Mouse (Mus musculus) frontal cortex, postnatal 14 days (tissue): ENCODE data around the gene Hsph1.
A peak's percentile ranks its signal among the peaks of the same experiment; 100 is the strongest.

Experiments
- DNase-seq, 2 experiments: peaks; one replicate each; pipeline ENCODE4 v3.0.0; 2022; ENCODE audit warnings: low spot score in 2 of 2

The Hsph1 gene

DNA sequence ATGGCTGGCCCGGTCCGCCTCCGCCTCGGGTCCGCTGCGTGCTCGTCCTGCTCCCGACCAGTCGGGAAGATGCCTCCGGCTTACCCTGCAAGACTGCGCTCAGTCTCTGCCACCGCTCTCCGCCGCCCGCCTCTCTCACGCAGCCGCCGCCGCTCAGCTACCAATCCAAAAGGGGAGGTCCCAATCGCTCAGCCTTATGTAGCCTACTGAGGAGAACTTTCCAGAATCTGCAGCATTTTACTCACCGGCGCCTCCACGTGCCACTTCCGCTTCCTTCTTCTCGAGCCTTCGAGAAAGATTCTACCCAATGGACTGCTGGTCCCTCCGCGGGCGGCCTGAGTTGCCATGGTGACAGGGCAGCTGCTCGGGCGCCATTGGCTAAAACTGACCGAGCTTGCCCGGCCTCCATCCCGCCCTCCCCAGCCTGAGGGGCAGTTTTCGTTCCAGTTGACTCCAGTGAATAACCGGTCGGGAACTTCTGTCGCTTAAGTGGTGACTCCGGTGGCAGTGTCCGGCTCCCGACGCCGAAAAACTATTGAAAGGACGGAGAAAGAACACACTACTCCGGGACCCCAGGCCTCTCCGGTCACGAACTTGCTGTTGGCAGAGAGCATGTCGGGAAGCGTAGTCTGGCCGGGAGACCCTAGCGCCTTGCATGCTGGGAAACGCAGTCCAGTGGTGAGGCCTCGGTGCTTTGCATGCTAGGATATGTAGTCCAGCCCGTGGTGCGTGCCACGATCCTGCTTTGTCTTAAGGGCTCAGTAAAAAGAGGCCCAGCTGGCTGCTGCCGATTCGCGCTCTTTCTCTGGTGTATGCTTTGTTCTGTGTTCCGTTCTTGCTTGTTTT lies at the start of gene Hsph1:
TSS of gene Hsph1 (minus strand) at position 302 of the 846 bp plus-strand sequence.
- DNase-seq, result peak; percentile 98

DNA sequence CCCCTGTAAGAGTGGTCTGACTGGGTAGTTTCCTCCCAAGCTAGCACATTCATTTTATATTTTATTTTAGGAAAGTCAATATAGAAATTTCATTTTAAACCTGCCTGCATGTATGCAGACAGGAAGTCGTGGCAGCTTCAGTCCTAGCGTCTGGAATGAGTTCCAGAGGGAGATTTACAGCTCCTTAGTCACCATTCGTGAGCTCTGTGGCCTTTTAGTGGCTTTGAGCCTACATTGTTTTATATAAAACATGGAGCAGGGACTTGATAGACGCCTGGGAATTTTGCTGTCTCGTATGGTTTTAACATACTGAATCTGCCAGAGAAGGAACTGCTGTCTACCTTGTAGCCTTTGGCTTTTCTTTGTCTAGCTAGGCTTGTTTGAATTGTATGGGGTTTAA lies 44.8 kb upstream of the Hsph1 start:
- no peak for DNase-seq

DNA sequence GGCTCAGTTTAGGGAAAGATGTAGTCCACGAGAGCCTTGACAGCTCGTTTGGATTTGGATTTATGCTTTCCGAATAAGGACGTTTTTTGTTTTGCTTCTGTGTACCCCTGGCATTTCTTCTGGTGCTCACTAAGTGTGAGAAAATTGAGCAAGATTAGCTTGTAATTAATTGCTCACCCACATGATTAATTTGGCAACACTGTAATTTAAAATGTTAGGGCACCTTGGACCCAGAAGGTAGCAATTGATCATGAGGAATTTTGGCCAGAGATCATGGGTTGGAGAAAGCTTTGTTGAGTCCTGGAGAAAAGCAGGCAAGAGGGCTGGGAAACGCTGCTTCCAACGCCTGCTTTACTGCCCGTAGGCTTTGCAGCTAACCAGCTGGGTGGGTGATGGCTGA lies 43.7 kb upstream of the Hsph1 start:
- DNase-seq, result no peak

DNA sequence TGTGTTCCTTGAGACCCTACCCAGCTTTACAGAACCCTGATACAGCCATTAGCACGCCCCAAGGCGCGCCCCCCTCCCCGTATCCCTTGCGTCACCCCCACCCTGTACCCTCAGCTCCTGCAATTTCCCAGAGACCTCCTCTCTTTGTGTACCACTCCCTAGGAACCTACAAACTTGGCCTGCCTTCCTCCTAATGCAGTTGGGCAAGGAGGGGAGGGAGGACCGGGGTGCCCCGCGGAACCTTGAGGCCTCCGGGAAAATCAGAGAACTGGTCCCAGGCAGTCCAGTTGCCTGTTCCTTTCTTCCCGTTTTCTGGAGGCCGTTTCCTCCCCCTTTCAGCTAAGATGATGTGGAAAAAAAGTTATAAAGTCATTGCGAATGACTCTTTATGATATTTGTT lies 43.2 kb upstream of the Hsph1 start:
- no peak for DNase-seq

DNA sequence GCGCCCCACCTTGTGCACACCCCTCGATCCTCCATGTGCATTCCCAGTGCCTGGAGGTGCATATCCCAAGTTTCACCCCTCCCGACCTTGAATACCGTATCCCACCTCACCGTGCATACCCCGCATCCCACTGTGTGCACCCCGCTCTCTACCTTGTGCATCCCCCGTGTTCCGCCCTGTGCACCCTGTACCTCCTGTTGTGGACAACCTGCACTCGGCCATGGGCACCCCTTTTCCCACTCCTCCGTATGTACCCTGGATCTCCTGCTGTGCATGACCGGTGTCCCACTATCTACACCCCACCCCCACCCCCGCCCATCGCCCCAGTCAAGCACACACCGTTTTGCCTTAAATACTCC lies 42.8 kb upstream of the Hsph1 start:
- DNase-seq, result no peak

DNA sequence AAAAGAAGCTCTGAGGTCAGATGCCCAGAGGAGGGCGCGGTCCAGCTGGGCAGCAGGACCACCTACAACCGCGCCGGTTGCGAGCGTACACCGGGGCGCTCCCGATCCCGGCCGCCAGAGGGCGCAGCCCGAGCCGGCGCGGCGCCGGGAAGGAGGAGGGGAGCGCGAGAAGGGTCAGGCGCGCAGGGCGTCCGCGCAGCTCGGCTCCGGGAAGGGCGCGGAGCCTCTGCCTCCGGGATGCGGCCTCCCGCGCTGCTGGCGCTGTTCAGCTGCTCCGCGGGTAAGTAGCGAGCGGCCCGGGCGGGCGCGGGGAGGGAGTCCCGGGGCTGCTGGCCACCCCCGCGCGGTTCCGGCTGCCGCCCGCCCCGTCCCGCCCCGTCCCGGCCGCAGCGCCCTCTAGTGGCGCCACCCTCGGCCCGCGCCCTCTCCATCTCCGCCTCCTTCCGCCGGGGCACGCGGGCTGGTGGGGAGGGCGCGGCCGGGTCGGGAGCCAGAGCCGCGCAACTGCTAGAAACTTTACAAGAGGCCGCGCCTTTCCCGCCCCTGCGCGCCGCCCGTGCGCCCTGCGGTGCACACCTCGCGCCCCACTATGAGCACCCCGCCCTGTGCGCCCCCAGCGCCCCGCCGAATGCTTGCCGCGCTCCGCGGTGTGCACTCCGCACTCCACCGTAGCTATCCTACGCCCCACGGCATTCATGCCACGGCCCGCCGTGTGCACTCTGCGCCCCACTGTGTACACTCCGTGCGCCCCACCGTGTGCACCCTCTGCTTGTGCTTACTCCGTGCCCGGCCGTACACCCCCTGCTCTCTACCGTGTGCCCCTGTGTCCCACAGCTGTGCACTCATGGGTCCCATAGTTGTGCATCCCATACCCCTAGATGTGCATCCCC lies 42.2 kb upstream of the Hsph1 start, which contains the start of gene B3glct:
TSS of gene B3glct (plus strand) at position 131 of the 890 bp plus-strand sequence.
- peak; percentile 26 to 67 for DNase-seq

DNA sequence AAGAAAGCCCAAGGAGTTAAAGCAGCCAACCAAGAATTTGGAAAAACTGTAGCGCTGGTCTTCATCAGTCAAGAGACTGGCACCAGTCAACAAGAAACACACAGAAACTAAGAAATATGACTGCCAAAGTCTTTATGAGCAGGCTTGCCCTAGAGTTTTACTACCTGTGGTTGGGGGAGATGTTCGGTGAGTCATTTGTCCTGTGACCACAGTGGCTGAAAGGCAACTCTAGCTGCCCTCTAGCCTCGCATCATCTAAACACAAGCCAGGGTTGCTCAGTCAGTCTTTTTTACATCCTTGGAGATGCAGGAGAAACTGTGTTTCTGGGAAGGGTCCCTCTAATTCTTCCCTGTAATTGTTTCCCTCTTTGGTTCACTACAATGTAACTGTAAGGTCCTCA lies 41.0 kb upstream of the Hsph1 start:
- no peak for DNase-seq

DNA sequence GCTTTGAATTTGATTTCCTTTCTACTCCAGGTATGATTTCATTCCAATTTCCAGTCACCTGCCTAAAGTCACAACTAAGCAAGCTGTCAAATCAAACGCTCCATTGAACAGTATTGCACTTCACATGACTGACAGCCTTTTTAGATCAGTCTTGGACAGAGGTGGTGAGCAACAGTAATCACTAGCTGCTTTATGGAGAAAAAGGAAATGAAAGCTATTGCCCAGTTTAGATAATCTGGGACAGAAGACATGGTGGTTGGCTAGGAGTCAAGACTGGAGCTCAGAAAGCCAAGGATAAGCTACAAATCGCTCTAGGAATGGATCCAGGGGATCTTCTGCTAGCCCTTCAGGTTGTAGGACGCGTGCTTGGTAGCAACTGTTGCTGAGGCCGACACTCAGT lies 27.2 kb upstream of the Hsph1 start:
- DNase-seq, result no peak

DNA sequence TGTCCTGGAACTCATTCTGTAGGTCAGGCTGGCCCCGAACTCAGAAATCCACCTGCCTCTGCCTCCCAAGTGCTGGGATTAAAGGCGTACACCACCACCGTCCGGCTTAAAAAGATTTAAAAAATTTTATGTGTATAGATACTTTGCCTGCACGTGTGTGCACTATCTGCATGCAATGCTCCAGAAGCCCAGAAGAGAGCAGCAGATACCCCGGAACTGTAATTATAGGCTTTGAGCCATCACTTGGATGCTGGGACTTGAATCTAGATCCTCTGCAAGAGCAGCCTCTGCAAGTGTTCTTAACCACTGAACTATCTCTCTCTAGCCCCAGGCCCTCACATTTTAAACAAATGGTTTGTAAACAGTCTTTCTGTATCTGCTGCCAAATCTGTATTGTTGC lies 26.8 kb upstream of the Hsph1 start:
- DNase-seq, result no peak

DNA sequence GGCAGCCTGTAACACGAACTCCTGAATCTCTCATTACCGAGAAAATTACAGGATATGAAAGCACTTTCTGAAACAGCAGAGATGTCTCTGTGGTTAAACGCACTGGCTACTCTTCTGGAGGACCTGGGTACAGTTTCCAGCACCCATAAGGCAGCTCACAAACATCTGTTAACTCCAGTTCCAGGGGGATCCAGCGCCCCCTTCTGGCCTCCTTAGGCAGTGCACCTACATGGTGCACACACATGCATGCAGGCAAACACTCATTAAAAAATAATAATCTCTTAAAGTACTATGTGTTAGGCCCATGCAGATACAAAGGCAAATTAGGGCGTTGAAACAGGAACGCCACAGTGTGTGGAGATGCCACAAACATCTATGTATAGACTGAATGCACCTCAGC lies 25.3 kb upstream of the Hsph1 start:
- DNase-seq, result no peak

DNA sequence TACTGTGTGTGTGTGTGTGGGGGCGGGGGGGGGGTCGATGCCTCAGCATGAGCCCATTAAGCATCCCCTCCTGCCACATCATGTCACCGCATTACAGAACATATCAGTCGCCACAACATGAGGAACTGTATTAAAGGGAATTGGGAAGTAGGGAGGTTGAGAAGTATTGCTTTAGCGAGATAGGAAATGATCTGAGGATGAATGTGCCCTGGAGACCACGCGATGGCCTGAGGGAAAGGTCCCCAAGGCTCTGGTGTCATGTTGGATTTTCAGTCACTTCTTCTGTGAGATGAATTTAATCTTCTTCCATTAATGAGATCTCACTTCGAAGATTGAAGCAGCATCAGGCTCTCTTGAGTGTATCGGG lies 23.2 kb upstream of the Hsph1 start:
- DNase-seq, result no peak

DNA sequence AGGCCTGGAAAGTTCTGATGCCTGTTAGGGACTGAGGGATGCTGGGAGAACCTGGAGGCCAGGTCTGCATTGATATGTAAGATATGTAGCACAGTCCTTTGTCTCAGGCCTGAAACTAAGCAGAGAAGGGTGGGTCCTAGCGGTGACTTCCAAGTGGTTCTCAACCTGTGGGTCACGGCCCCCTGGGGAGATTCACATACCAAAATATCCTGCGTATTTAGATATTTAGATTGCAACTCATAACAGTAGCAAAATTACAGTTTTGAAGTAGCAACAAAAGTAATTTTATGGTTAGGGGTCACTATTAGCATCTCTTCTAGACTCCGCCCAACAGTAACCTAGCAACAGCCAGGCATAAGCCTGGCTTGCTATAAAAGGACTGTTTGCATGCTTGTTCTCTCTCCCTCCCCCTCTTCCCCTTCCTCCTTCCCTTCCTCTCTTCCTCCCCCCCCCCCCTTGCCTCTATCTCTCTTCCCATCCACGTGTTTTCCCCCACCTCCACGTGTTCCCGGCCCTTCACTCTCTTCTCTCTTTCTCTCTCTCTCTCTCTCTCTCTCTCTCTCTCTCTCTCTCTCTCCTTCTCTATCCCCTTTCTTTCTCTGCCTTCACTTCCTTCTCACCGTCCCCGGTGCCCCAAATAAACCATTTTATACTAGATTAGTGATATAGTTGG lies 22.7 kb upstream of the Hsph1 start:
- no peak for DNase-seq

DNA sequence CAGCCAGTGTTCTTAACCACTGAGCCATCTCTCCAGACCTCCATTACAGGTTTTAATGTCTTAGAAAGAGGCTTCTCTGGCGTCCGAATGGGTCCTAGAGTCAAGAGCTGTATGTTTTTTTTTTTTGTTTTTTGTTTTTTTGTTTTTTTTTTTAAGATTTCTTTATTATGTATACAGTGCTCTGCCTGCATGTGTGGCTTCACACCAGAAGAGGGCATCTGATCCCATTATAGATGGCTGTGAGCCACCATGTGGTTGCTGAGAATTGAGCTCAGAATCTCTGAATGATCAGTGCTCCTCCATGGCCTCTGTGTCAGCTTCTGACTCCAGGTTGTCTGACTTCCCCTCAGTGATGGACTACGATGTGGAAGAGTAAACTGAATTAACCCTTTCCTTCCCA lies 21.8 kb upstream of the Hsph1 start:
- no peak for DNase-seq

DNA sequence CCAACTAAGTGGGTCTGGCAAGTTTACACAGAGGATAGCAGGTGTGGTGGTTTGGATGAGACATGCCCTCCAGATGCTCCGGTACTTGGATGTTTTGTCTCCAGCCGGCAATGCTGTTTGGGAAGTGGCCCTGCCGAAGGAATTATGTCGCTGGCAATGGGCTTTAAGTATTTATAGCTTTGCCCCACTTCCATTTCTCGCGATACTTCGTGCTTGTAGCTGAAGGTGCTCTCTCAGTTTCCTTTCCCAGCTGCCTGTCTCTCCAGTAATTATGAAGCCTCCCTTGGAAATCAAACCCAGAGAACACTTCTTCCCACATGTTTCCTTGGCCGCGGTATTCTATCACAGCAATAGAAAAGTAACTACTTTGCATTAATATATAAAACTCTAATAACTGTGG lies 19.5 kb upstream of the Hsph1 start:
- no peak for DNase-seq

DNA sequence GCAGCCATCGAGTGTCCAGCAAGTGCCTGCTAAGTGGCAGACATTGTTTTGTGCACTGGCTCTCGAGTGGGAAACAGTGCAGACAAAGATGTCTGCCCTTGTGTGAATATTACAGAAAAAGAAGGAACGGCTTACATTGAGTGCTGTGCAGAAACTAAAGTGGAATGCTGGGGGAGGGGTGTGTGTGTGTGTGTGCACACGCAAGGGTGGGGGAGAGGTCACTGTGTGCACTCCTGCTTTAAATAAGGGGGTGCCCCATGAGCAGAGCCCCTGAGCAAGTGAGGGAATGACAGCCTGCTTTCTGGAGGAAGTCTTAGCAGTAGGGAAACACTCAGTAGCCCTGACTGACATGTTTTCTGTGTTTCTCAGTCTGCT lies 14.0 kb upstream of the Hsph1 start:
- no peak for DNase-seq

DNA sequence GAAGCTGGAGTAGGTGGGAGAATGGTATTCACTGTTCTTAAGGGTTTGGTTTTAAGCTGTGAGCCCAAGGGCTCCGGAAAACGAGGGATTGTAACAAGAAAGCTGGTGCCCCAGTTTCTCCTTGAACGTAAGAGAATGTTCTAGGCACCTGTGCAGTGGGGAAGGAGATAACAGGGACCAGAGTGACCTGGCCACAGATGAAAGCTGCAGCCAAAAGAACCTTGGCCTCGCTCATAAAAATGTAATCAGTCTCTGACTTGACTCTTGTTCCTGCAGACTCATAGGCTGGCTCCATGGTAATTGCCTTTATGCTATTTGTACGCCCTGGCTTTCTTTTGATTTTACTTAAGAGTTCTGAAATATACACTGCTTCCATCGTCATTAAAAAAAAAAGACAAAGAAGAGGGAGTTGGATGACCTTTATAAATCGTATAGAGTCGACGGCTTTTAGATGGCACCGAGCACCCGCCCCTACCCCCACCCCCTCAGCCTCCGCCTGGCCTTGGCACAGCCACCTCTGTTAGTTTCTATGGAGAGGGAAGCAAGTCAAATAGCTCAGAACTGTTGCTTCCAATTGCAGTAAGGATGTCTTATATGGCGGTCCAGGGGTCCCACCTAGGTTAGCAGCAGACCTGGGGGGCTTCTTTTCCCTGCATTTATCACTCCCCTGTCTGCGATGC lies 13.5 kb upstream of the Hsph1 start:
- DNase-seq, result no peak

DNA sequence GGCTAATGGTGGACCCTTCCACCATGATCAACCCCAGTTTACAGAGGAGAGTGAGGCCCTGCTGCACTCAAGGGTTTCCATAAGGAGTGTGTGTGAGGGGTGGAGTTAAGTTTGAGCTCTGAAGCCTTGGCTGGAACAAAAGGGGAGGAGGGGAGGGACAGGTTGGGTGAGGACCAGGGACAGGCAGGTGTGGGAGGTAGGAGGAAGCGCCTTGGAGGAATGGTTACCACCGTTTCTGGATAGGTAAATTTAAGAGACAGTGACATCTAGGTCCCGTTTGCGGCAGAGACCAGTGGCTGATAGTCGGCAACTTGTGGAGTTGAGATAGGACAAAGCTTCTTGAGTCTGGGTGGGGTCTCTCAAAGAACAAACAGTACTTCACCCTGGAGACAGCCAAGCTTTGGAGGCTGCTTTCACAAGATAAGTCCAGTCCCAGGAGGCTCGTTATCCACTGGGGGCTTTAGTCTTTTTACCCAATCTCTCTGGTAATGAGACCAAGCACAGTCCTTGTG lies 12.8 kb upstream of the Hsph1 start:
- no peak for DNase-seq

DNA sequence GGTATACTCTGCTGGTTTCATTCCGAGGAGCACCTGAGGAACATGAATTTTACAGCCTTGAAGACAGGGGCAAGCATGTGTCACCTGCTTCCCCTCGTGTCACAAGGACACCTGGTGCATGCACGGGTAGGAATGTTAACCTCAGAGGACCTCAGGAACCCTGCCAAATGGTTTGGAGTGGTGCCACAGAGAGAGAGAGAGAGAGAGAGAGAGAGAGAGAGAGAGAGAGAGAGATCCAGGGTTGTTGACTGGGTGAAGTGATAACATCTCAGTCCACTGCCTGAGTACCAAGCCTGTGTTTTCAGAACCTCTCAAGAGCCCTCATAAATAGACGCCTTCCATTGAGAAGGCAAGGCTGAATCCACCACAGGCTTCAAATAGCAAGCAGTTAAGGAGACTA lies 12.0 kb upstream of the Hsph1 start:
- DNase-seq, result no peak

DNA sequence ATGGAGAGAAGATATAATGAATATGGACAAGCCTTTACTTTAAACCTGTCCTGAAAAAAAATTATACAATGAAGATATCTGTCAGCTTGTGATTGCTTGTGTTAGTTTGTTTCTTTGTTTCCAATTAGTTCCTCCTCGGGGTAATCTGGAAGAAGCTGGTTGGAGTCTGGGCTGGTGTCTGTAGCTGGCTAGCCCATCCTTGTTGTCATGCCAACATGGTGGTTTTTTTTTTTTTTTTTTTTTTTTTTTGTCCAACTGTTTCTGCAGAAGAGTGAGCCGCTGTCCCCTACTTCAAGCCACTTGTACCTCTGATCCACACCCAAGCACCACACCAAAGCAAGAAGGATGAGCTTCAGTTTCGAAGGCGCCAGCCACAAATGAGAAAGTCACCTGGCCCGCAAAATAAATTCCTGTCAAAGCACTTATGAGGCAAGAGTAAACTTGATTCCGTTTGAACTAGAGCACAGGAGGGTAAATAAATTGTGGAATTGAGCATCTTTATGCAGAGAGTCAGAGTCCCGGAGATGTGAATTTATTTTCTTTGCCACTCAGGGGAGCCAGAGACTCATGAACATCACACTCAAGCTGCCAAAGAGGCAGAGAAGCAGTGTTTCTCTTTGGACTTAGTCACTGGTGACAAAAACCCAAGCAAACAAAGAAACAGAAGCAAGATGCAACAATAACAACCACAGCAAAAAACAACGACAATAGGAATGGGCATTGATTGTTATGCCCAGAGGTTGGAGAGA lies 11.4 kb upstream of the Hsph1 start:
- DNase-seq, result no peak

DNA sequence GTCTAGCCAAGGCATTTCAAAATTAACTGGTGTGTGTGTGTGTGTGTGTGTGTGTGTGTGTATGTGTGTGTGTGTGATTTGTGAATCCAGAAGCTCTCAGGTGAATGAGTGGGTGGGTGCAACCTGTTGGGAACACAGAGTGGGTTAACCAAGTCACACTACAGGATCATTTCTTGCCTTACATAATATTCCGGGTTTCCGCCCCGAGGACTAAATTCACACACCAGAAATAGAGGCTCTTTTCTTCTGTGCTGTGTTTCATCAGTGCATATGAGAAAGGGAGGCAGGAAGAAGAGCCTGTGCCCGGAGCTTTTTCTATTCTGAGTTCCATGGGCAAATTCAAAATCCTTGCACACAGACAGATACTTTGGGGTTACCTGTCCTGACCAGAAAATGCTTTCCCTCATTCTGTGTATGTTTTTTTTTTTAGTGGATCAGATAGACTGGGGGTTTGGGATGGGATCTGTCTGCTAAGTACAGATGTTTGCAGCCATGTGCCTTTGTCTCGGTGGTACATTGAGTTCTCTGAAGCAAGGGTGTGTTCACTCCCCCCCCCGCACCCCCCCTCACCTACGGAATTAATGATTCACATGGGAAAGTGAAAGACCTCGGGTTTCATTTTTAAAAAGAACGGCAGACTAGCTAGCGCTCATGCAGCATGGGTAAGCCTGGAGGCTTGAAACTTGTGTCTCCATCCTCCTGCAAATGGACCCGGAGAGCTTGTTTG lies 6.8 kb upstream of the Hsph1 start:
- DNase-seq, result no peak
